Mouse (Mus musculus): ENCODE results near the gene Sorbs1. TPM values are rescaled to one million over a fixed set of nuclear protein-coding genes. Genes with fewer than 3 reads are reported as not detected.

The Sorbs1 gene
- total RNA-seq, 2 experiments from 2014 or later = 642 to 766 TPM

DNA sequence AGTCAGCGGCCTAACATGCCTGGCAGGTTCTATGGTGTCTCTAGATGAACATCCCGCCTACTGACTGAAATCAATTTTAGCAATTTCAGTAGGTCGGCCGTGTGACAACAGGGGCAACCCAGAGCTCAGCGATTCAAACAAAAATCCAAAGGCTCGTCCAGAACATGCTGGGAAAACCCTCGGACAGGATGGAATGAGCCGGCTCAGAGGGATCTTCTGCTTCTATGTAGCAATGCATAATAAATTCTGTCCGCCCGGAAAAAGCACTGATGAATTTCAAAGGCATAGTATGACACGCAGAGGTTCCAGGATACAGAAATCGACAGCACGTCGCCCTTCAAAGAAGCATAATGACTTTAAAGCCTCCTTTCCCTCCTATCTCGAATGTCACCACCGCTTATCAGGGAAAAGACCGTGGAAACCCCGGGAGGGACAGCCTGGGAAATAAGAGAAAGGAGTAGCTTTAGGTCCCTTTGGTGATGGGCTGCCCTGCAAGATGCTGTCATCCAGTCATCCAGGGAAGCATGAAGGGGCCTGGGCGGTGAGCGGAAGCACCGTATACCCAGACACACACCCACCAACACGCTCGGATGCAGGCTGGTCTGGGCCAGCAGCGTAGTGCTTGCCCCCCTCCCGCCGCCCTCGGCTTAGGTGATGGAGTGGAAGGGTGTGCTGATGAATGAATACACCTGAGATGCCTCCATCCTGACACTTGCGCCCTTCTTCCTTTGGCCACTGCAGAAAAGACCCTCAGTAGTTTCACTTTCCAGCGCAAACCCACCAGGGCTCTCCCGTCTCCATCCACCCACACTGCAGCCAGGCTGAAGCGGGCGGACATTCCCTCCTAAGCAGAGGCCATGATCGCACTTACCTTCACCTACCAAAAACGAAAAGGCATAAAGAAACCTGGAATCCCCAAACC is 818 bp downstream of the Sorbs1 start:
- DNase-seq = peak in 1 of 2 experiments; percentile 71

DNA sequence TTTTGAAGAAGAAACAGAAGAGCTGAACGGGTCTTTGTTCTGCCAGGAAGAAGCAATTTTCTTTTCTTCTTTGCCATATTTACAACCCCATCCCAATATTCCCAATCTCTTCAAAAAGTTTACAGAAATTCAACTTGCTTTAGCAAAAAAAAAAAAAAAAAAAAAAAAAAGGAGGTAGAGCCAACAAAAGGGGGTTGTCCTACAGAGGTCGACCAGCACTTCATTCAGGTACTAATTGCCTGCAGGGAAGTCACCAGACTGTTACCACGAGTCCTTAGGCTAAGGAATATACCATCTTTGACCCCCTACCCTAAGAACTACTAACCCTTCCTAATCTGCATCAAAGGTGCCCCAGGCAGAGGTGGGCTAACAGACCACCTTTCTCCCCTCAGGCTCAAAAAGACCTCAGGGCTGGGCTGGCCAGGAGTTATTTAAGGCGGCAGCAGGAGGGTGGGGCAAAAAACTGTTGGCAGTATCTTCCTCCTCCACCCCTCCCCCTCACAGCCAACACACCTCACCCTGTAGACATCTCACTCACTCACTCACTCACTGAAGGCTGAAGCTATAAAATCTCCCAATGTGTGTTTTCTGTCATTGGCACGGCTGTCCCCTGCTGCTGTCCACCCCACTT is 1.8 kb downstream of the Sorbs1 start:
- peak; percentile 73 to 75 for DNase-seq

DNA sequence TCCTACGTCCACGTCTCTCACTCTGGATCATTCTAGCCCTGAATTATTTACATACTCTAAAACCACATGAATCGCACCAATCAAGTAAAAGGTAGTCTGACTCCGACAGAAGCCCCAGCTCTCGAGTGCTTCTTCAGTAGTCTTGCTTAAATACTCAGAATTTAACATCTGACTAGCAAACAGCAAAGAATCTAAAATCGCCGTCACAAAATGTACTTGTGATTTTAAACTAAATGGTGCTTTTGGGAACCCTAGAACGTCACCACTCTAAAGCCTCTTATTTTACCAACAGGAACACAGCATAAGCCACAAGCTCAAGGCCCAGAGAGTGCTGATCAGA is 2.5 kb downstream of the Sorbs1 start:
- no peak for DNase-seq

DNA sequence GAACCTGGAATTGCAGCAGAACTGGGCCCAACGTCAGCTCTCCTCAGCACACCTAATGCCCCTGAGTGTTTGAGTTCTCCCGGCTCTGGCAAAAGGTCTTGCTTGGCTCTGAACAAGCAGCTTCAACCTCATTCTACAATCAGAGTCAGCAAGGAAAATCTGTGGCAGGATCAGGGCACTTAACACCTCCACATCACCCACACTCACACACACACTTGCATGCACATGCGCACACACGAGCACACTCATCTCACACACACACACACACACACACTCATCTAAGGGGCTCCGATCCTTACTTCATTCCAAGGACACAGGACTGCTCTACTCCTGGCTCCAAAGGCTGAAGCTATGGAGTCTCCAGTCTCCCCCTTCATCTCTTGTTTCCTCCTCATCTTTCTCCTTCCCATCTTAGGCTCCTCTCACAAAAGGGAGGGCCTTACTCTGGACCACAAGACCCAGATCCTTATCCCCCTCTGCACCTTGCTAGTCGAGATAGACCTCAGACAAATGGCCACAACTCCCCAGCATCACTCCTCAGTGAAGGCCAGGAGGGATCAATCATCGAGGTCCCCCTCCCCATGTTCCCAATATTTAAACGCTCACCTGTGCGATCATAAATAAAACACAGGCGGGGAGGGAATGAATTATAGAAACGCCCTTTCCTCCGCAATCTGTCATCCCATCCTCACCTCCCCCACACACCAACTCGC is 3.0 kb downstream of the Sorbs1 start:
- DNase-seq = no peak

GRCm38 (mm10) chr19:40509274-40509673 is 4.3 kb downstream of the Sorbs1 start:
- DNase-seq = no peak

GRCm38 (mm10) chr19:40508851-40509250 is 4.7 kb downstream of the Sorbs1 start:
- no peak for DNase-seq

GRCm38 (mm10) chr19:40506965-40507364 is 6.6 kb downstream of the Sorbs1 start:
- no peak for DNase-seq

DNA sequence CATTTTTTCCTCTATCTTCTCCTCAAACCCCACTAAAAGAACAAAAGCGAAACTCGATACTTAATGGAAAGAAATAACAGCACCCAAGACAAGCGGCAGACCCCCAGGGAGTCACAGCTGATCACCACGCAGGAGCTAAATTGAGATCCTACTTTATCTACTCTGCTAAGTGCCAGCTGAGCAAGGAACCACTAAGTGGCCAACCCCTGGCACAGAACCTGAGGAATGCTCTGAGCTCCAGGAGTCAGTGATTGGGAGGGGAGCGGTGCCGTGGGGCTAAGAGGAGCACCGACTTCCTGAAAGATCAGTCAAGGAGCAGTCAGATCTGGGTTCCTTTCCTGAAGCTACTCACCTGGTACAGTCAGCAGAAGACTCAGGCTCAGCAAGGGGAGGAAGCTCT is 9.2 kb downstream of the Sorbs1 start:
- DNase-seq = peak in 1 of 2 experiments; percentile 74

DNA sequence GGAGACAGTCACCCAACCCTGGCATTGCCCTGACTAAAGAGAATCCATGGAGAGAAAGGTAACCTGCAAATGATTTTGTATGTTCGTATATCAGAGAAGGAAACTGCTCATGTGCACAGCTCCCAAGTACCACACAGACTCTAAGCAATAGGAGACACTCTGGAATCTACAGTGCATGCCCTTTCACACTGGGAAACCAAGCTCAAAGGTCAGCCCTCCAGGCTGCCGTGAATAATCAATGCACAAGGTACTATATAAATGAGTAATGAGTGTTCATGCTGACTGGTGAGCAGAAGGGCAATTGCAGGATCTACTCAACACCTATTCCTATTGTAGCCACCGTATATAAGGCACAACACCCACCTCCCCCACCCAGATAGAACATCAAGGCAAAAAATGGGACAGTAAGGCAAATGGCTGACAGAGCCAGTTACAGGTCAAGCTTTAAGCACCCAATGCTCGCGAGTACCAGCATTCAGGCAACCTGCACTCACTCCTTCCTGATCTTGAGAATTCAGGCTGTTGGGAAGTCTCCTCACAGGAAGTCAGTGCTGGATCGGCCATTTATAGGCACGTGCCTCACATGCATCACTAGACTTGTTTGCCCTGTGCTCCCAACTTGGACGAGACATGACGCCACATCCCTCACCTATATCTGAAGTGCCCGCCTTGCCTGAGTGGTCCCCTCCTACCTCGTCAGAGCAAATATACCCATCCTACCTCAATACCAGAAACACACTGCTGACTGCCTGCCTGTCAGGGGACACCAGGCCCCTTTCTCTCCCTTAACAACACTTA is 13.4 kb downstream of the Sorbs1 start:
- no peak for DNase-seq

DNA sequence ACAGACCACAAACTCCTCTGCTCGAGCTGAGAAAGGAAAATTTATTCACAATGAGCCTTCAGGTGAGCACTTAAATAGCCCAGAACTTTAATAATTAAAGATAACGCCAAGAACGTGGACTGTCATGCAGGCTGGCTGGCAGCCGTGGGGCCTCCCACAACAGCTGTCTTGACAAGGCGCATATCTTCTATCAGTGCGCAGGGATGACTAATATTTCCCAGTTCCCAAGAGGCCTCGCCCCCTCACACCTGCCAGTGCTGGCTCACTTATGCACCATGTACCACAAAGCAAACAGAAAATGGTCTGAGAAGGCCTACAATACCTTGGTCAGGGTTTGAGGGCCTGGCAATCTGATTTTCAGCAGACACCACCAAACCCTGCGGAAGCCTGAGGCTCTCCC is 14.4 kb downstream of the Sorbs1 start:
- peak; percentile 80 to 83 for DNase-seq

GRCm38 (mm10) chr19:40498162-40498725 is 15.3 kb downstream of the Sorbs1 start:
- no peak for DNase-seq

DNA sequence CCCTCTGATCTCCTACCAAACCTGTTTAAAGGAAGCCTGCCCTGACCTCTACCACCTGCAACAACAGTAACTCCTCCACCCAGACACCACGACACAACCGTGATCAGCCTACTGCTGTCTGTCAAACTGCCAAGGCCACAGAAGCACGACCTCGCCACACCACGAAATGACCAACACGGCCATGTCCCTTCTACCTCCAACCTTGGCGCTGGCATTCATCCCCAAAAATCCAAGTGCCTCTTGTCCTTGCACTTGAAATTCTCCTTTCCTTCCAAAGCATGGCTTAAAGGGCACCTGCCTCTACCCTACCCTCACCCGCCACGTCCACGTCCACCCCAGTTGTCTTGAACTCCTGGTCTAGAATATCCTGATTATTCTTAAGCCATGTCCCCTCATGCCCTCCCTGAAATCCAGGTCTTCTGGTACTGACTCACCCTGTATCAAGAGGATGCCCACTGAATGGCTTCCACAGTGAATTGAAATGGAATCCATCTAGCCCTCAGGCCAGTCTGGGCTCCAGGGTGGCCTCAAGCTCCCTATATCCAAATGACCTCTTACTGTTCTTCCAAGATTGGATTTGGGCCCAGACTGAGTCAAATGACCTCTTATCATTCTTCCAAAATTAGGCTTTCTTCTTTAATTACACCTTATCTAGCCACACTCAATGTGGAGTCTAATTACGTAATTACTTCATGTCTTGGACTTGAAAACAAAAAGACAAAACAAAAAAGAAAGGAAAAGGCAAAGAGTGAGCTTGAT is 16.9 kb downstream of the Sorbs1 start:
- peak in 1 of 2 experiments; percentile 67 for DNase-seq

DNA sequence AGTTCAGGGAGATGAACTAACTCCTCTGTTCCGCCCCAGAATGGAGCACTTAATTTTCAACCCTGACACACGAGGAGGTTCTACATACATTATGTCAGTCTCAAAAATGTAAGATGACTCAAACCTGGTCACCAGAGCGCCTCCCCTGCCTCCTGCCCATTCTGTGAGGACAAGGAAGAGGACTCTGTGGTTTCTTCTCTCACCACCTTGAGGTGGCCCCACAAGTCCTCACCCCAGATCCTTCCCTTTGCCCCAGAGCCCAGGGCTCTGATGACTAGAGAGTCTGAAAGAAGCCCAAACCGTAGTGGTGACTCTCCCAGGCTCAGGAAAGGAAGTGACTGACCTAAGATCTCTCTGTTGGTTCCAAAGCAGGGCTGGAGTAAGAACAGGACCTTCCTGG is 17.5 kb downstream of the Sorbs1 start:
- DNase-seq = no peak

DNA sequence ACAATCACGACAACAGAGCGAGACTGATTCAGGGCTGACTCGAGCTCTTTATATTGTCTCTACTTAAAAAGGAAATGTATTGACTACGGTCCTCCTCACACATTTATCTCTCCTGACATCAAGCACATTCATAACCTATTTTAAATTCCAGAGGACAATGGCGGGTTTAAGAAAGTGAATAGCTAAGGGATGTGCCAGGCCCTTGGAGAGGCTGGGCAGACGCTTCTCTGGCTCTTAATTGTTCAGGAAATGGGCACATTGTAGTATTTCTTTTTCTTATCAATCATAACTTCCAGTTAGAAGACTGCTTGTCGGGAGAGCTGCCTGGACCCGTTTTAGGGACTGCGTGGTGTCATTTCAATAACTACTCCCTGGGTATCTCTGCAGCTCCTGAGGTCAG is 20.7 kb downstream of the Sorbs1 start:
- no peak for DNase-seq

- no peak for DNase-seq
Measured at GRCm38 (mm10) chr19:40491442-40491841, 22.1 kb downstream of the Sorbs1 start.

GRCm38 (mm10) chr19:40490765-40491164 is 22.8 kb downstream of the Sorbs1 start:
- peak; percentile 61 to 63 for DNase-seq

DNA sequence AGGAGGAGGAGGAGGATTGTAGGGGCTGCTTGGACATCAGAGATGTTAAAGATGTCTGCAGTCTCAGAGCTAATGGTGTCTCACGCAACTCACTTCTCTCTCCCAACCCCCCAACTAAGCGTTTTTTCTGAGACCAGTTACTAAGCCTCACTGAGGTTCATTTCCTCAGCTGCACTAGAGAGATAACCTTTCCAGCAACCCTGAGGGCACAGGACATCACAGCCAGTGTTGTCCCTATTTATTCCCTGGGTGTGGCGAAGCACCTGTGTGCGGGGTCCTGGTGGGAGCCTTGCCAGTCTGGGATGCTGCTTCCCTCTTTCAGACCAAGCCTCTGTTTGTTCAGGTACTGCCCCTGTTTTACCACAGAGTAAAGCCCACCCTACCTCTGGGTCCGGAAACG is 23.9 kb downstream of the Sorbs1 start:
- no peak for DNase-seq

GRCm38 (mm10) chr19:40488853-40489454 is 24.6 kb downstream of the Sorbs1 start:
- no peak for DNase-seq

- DNase-seq = peak; percentile 79 to 83
Measured at GRCm38 (mm10) chr19:40487561-40487960, 26.0 kb downstream of the Sorbs1 start.

DNA sequence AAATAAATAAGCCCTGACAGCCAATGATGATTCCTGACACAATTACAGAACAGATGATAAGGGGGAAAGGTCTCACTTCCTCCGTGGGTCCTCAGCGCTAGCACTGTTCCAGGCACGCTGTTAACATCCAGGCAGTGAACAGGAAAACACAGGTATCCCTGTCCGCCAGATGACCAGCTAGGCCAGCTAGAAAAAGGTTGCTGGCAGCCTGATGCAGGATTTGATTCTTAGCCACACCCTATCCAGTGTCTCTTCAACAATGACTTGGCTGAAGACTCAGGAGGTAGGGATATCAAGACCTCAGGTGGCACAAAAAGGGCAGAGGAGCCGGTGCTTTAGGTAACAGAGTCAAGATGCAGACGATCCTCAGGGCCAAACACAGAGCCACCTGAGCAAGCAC is 32.5 kb downstream of the Sorbs1 start:
- no peak for DNase-seq

DNA sequence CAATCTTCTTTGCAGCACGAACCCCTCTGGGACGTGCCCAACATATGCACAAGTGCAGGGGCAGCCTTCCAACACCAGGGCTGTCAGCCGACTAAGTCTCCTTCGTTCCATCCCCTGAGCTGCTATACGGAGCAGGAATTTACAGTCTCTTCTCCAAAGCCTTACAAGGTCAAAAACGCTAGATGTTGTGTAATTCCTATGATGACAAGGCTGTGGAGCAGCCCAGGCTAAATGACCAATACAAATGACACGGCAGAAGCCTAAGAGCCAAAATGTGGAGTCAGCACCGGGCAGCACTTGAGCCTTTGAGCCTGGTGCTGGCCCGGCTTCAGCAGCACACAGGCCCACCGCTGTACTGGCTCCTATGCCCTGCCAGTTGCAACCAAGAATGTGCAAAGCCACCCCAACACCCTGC is 35.4 kb downstream of the Sorbs1 start:
- DNase-seq = peak; percentile 68 to 72

Measured in heart, adult 18-20 months (tissue).